Mouse (Mus musculus) embryonic facial prominence, embryonic 12.5 days (tissue): Measurements from ENCODE around the gene Nudt3. TPM values are rescaled to one million over a fixed set of nuclear protein-coding genes. Genes with fewer than 3 reads are reported as not detected.

Experiments used
- ATAC-seq: fragments of 200-750 bp; cut with Nextera tagmentation; 2 replicates; pipeline ENCODE4 v1.8.0; 2017; ENCODE audit not compliant: insufficient number of reproducible peaks, insufficient read depth, low FRiP score, low TSS enrichment
- H3K27ac ChIP-seq: fragments of 300-500 bp; sonication (generic); 2 replicates; pipeline ENCODE4 v1.5.1; 2016; ENCODE audit warnings: mild to moderate bottlenecking
- H3K27me3 ChIP-seq: fragments of 300-500 bp; sonication (generic); 2 replicates; pipeline ENCODE4 v1.6.1; 2016; ENCODE audit warnings: mild to moderate bottlenecking, moderate library complexity
- H3K36me3 ChIP-seq: fragments of 300-500 bp; sonication (generic); 2 replicates; pipeline ENCODE4 v1.6.1; 2016; ENCODE audit warnings: mild to moderate bottlenecking
- H3K4me1 ChIP-seq: fragments of 300-500 bp; sonication (generic); 2 replicates; pipeline ENCODE4 v1.6.1; 2016
- H3K4me2 ChIP-seq: fragments of 300-500 bp; sonication (generic); replicated peaks from 2 replicates; pipeline ENCODE4 v1.6.1; 2016; ENCODE audit warnings: mild to moderate bottlenecking, moderate library complexity
- H3K4me3 ChIP-seq: fragments of 300-500 bp; sonication (generic); 2 replicates; pipeline ENCODE4 v1.5.1; 2016; ENCODE audit warnings: mild to moderate bottlenecking
- H3K9ac ChIP-seq: fragments of 300-500 bp; sonication (generic); 2 replicates; pipeline ENCODE4 v1.6.1; 2016; ENCODE audit warnings: mild to moderate bottlenecking, moderate library complexity
- H3K9me3 ChIP-seq: fragments of 300-500 bp; sonication (generic); 2 replicates; pipeline ENCODE4 v1.6.1; 2016; ENCODE audit warnings: mild to moderate bottlenecking, moderate library complexity
- WGBS: fragments of 180-500 bp; shearing (Covaris S2); methylation state at CpG from one replicate; pipeline ENCODE4 v1.1.7; 2016; 5-methylcytosine and 5-hydroxymethylcytosine counted together
- polyA plus RNA-seq: library from polyadenylated mRNA; unstranded; fragments of >200 nt; fragmentation: Nextera tagmentation; extraction: Ambion mirVana; gene quantifications from 2 replicates; pipeline ENCODE4 v1.2.1, GENCODE M21; 2016

Nudt3 gene
- polyA plus RNA-seq, 1 experiment from 2014 or later: 135 TPM

DNA sequence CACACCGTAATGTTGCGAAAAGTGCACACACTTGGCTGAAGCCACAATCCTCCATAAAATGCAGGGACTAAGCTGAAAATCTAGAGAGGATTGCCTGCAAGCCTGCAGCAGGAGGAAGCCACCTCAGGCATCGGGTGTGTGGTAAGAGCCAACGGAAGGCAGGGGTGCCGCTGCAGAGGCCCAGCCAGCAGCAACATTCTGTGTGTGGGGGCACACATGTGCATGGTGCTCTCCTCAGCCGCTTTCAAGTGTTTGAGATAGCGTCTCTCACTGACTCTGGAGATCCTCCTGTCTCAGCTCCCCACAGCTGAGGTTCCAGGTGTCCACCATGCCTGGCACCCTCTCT lies 30.8 kb downstream of the Nudt3 start:
- Histone ChIP-seq H3K4me1 (peaks cover 8% of the 10 kb centered on the region; the same call in 1 of the 2 replicates), H3K27ac (no peak overlapping the region), H3K36me3 (peaks cover 75% of the 10 kb centered on the region), H3K9me3 (no peaks in the 10 kb centered on the region), H3K27me3 (no peaks in the 10 kb centered on the region), H3K9ac (no peak overlapping the region), H3K4me2 (no peak overlapping the region), H3K4me3 (no peak overlapping the region)
- WGBS: 95% methylated on average over 7 of the region's 7 CpGs
- ATAC-seq: no peak

DNA sequence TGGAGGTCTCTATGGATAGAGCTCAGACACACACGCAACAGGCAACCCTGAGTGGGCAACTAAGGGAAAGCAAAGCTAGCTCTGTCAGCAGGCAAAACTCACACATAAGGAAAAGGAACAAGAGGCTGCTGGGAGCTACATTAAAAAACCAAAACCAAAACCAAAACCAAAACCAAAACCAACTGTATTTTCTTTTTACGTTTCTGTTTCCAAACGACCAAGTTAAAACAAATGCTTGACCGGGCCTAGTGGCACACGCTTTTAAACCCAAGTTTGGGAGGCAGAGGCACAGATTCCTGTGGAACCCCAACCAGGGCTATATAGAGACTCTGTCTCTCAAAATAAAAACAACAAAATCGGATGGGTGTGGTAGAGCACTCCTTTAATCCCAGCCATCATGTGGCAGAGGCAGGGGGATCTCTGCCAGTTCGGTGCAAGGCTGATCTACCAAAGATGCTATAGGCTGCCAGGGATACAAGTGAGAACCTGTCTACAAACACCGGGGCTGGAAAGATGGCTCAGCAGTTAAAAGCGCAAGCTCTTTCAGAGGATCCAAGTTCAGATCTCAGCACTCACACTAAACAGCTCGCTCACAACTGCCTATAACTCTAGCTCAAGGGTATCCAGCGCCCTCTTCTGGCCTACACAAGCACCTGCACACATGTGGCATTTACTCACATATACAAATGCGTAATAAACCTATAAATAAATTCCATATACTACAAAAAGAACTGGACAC lies 31.3 kb downstream of the Nudt3 start:
- no peaks in the 10 kb centered on the region for H3K27me3 ChIP-seq
- no peaks in the 10 kb centered on the region for H3K9me3 ChIP-seq
- no peak overlapping the region for H3K9ac ChIP-seq
- H3K4me3 ChIP-seq: no peak overlapping the region
- H3K4me2 ChIP-seq: no peak overlapping the region
- H3K27ac ChIP-seq: no peak overlapping the region
- no peak for ATAC-seq
- H3K36me3 ChIP-seq: peaks cover 79% of the 10 kb centered on the region
- peaks cover 7% of the 10 kb centered on the region; the same call in 1 of the 2 replicates for H3K4me1 ChIP-seq
- WGBS: 90% methylated on average over 12 of the region's 12 CpGs

DNA sequence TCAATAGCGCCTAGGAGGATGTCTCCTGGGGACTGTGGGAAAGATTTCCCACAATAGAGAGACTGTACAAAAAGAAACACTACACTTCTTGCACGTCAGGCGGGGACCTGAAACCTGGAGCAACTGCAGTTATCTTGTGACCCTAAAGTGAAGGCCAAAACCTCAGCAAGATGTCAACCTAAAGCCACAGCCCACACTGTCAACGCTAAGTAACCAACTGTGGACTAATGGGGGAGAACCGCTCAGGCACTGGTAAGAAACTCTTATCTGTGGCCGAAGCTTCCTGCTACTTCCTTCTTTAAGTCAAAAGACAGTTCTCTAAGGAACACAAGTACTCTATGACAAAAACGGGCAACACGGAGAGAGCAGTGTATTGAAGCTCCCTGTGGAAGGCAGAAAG lies 35.1 kb downstream of the Nudt3 start:
- H3K27ac ChIP-seq: no peak overlapping the region
- no peak overlapping the region for H3K4me2 ChIP-seq
- no peaks in the 10 kb centered on the region for H3K27me3 ChIP-seq
- no peak overlapping the region for H3K9ac ChIP-seq
- no peak for ATAC-seq
- H3K36me3 ChIP-seq: peaks cover 69% of the 10 kb centered on the region
- 77% methylated on average over 8 of the region's 8 CpGs for WGBS
- no peak overlapping the region for H3K4me3 ChIP-seq
- no peaks in the 10 kb centered on the region for H3K9me3 ChIP-seq
- peaks cover 4% of the 10 kb centered on the region; the same call in 1 of the 2 replicates for H3K4me1 ChIP-seq

DNA sequence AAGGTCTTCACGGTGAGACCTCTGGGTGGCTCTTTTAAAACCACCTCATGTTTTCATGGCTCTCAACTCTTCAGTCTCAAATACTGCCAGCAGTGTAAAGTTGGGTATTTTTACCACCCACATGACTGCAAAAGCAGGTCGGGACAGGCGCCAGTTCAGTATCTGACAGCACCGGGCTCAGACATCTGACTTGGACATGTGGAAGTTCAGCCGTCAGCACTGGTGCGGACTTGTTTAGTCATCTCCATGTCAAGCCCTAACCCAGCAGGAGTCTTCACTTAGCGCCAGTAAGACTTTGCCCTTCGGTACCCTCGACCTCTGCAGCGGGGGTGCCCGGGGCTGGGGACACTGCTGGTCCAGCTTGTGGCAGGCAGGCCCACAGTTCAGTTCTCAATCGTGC lies 36.0 kb downstream of the Nudt3 start:
- 75% methylated on average over 12 of the region's 12 CpGs for whole genome bisulfite sequencing
- no peak overlapping the region for H3K4me2 ChIP-seq
- no peak overlapping the region for H3K9ac ChIP-seq
- peaks cover 66% of the 10 kb centered on the region for H3K36me3 ChIP-seq
- H3K27me3 ChIP-seq: no peaks in the 10 kb centered on the region
- H3K27ac ChIP-seq: no peak overlapping the region
- no peak overlapping the region for H3K4me3 ChIP-seq
- H3K4me1 ChIP-seq: peaks cover 4% of the 10 kb centered on the region; the same call in 1 of the 2 replicates
- H3K9me3 ChIP-seq: no peaks in the 10 kb centered on the region
- ATAC-seq: no peak

DNA sequence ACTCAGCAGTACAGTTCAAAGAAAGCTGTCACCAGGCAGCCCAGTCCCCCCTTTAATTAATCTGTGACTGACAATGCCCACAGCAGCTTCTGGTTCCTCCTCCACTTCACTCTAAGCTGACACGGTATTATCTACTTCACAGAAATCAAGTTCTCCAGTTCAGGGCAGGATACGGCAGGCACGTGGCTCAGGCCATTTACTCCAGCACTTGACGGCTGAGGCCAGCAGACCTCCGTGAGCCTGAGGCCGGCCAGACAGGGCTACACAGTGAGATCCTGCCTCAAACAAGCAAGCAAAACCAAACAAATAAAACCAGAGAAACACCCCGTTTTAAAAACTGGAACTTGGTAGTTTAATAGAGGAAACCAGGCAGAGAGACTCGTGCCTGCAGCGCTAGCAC lies 36.6 kb downstream of the Nudt3 start:
- Histone ChIP-seq H3K9me3 (no peaks in the 10 kb centered on the region), H3K27me3 (no peaks in the 10 kb centered on the region), H3K27ac (0 out of 2 replicates have a peak overlapping the region, but pooled peaks have one; percentile 23), H3K4me2 (no peak overlapping the region), H3K9ac (no peak overlapping the region), H3K4me1 (peaks cover 4% of the 10 kb centered on the region; the same call in 1 of the 2 replicates), H3K4me3 (no peak overlapping the region), H3K36me3 (peaks cover 66% of the 10 kb centered on the region)
- ATAC-seq: no peak
- WGBS: 73% methylated on average over 9 of the region's 9 CpGs

DNA sequence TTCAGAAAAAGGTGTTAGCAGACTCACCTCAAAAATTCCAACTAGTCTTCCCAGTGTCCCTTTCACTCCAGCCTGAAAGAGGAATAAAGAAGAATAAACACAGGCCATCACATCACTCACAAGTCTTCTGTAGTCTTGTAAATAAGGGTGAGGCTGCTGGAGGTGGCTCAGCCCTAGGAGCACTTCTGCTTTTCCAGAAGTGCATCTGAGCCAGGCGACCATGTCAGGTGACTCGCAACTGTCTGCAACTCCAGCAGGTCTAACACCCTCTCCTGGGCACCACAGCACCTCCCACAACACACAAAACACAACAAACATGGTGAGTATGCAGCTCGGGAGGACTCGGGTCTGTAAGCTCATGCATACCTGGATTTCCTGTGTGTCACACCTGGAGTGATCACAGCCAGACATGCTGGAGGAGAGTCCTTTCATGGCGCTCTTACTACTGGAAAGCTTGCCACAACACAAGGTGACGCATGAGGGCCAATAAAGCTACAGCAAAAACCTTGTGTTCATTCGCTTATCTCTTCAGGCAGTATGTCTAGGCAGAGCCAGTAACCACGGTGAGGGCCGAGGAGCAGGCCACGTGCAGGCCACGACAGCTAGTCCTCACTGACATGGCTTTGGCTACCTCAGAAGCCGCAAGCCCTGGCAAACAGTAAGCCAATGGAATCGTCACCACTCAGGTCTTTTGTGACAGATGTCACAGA lies 40.0 kb downstream of the Nudt3 start:
- Histone ChIP-seq H3K4me1 (no peaks in the 10 kb centered on the region), H3K27me3 (no peaks in the 10 kb centered on the region), H3K4me2 (no peak overlapping the region), H3K4me3 (no peak overlapping the region), H3K36me3 (peaks cover 82% of the 10 kb centered on the region), H3K9me3 (no peaks in the 10 kb centered on the region), H3K9ac (no peak overlapping the region), H3K27ac (no peak overlapping the region)
- 92% methylated on average over 13 of the region's 13 CpGs for WGBS
- ATAC-seq: no peak

DNA sequence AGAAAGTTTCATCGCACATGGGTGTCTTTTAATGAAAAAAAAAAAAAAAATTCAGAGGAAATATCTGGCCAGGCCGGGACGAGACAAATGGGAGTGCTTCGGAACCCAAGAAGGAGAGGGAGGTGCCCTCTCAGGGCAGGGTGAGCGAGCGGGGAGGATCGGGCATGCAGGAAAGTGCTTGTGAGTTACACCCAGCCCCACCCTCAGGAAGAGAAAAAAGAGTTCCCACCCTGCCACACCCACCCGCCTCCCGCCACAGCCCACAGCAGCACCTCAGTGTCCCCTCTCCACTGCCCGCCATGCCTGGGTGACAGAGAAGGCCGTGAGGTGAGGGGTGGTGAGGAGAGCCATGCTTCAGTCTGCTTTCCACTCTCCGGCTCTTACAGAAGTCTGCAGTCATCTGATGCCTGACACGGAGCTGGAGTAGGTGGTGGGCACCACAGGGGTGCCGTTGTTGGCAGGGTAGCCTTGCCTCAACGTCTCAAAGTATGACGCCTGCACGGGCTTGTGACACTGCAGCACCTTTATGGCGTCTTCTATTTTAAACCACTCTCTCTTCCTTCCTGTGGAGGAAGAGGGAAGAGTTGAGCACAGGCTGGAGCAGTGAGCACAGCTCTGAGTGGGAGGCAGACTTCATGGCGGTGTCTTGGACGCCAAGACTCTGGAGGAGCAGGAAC lies 42.8 kb downstream of the Nudt3 start:
- no peak overlapping the region for H3K4me3 ChIP-seq
- no peak for ATAC-seq
- no peak overlapping the region for H3K4me2 ChIP-seq
- H3K4me1 ChIP-seq: no peaks in the 10 kb centered on the region
- no peak overlapping the region for H3K9ac ChIP-seq
- H3K36me3 ChIP-seq: peaks cover 73% of the 10 kb centered on the region
- no peaks in the 10 kb centered on the region for H3K9me3 ChIP-seq
- H3K27me3 ChIP-seq: no peaks in the 10 kb centered on the region
- no peak overlapping the region for H3K27ac ChIP-seq
- WGBS: 91% methylated on average over 20 of the region's 20 CpGs

DNA sequence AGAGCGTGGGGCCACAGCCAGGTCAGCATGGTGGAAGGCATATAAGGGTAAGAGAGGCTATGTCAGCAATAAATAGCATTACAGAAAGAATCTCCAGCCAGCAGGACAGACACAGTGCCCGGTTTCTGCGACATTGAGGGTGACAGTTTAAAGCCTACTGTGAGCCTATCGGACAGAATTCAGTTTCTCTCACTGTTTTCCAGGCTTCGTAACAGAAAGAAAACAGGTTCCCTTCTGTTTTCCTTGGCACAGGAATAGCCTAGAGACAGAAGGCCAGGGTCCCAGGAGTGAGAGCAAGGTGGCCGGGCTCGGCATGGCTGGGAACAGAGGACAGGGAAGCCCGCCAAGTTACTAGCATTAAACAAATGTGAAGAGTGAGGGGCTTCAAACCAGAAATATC lies 43.5 kb downstream of the Nudt3 start:
- no peak overlapping the region for H3K27ac ChIP-seq
- WGBS: 94% methylated on average over 8 of the region's 8 CpGs
- no peaks in the 10 kb centered on the region for H3K9me3 ChIP-seq
- ATAC-seq: no peak
- H3K9ac ChIP-seq: no peak overlapping the region
- H3K36me3 ChIP-seq: peaks cover 73% of the 10 kb centered on the region
- H3K27me3 ChIP-seq: no peaks in the 10 kb centered on the region
- no peak overlapping the region for H3K4me3 ChIP-seq
- no peaks in the 10 kb centered on the region for H3K4me1 ChIP-seq
- H3K4me2 ChIP-seq: no peak overlapping the region

DNA sequence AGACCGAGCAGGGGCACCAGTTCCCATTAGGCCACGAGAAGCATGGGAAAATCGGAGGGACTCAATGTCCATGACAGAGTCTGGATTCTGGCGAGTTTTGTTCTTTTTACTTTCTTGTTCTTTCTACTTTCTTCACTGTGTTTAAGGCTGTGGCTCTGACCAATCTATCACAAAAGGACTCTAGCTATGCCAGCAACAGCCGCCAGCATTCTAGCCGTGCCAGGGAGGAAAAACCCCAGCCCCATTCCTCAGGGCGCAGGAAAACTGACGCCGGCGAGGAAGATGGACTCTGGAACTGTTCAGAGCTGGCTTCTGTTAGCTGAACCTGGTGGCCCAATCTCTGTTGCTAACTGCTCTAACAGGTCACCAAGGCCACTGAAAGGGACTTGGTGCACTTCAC lies 44.8 kb downstream of the Nudt3 start:
- Histone ChIP-seq H3K4me2 (no peak overlapping the region), H3K4me3 (no peak overlapping the region), H3K9ac (no peak overlapping the region), H3K9me3 (no peaks in the 10 kb centered on the region), H3K27ac (no peak overlapping the region), H3K36me3 (peaks cover 76% of the 10 kb centered on the region), H3K27me3 (no peaks in the 10 kb centered on the region), H3K4me1 (no peaks in the 10 kb centered on the region)
- 93% methylated on average over 10 of the region's 10 CpGs for WGBS
- no peak for ATAC-seq

DNA sequence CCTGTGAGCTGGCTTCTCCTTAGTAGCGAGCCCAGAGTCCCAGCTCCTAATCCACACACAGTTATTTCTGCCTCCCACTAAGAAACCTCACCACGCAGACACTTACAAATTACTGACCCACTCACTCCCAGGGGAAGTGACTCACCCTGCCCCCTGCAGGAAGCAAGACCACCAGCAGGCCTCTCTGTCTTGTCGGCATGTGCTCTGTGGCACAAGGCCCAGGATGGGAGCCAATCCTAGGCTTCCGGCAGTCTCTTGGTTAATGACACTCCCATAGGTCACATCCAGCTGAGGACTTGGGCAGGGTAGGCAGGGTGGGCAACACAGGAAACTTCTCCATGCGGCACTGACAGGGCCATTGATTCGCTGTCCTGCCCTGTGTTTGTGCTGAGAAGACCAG lies 45.8 kb downstream of the Nudt3 start:
- Histone ChIP-seq H3K4me3 (no peak overlapping the region), H3K9ac (no peak overlapping the region)
- WGBS: 73% methylated on average over 6 of the region's 6 CpGs

DNA sequence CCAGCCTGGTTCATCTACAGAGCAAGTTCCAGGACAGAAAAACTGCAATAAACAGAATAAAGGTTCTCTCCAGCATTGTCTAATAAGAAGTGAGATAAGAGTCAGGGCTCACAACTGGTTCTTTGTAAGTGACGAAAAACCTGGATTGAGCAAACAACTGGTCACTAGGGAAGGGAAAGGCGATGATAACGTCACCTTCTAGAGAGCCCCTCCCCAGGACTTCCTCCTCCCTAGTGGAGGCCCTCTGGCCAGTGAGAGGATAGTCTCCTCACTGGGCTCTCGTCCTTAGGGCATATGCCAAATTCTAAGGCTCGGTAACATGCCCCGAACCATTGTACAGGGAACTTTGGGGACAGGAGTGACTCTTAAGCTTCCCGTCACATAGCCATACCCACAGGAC lies 47.2 kb downstream of the Nudt3 start:
- Histone ChIP-seq H3K4me2 (no peak overlapping the region), H3K4me1 (no peaks in the 10 kb centered on the region), H3K9ac (no peak overlapping the region), H3K27me3 (no peaks in the 10 kb centered on the region), H3K36me3 (peaks cover 63% of the 10 kb centered on the region), H3K9me3 (no peaks in the 10 kb centered on the region), H3K27ac (no peak overlapping the region), H3K4me3 (no peak overlapping the region)
- no peak for ATAC-seq
- 87% methylated on average over 7 of the region's 7 CpGs for WGBS

More for the DNA sequence above, 45.8 kb downstream of the Nudt3 start:
- no peak overlapping the region for H3K4me2 ChIP-seq
- peak overlapping the region; percentile 42; the same call in 1 of the 2 replicates for H3K27ac ChIP-seq
- H3K9me3 ChIP-seq: no peaks in the 10 kb centered on the region
- no peak for ATAC-seq
- no peaks in the 10 kb centered on the region for H3K27me3 ChIP-seq
- H3K4me1 ChIP-seq: no peaks in the 10 kb centered on the region
- peaks cover 77% of the 10 kb centered on the region for H3K36me3 ChIP-seq
